Mouse (Mus musculus): ENCODE data around the gene Zeb2. TPM values are rescaled to one million over a fixed set of nuclear protein-coding genes. Genes with fewer than 3 reads are reported as not detected.

Zeb2 gene
- 49.0 and 49.5 TPM in 2 replicates for polyA plus RNA-seq (2014; fragmentation: Nextera tagmentation; extraction: Ambion mirVana)

DNA sequence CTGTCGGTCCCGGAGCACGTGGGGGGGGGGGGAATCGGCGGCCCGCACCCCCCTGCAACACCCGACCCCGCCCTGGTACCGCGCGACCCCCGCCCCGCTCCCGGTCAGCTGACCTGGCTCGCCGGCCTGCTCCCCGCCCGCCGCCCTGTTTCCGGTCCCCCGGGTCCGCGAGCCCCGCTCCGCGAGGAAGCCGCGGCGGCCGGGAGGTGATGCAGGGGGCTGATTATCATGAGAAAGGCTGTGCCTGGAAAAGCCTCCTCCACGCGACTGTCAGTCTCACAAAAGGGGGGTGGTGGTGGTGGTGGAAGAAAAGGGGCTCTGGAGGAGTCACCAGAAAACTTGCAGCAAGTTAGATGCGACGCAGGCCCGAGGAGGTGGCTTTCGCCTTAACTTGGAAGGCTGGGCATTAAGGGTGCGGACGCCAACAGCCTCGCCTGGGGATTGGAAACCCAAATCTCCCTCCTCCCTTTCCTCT is at the start of gene Zeb2:
Gene Zeb2, minus strand, starts transcription at position 309 of the 475 bp plus-strand sequence.
- Histone ChIP-seq H3K4me3 (ENCODE audit: low read depth, low read length) (peak within 1 kb of the TSS; percentile 62), H3K27me3 (replicated peaks; ENCODE audit: control insufficient read depth, insufficient read depth, low read length) (peaks cover 11% of the 10 kb centered on the region), H3K27ac (replicated peaks; ENCODE audit: low read depth, low read length) (peak within 1 kb of the TSS; percentile 91), H3K36me3 (ENCODE audit: control insufficient read depth, insufficient read depth, low read length) (no peaks in the 10 kb centered on the region), H3K9ac (ENCODE audit: low read depth, low read length) (peak within 1 kb of the TSS; percentile 69), H3K4me2 (ENCODE audit: low read depth, low read length) (peak within 1 kb of the TSS; percentile 75), H3K4me1 (ENCODE audit: control insufficient read depth, insufficient read depth, low read length) (peaks cover 3% of the 10 kb centered on the region), H3K9me3 (ENCODE audit: control insufficient read depth, low read length) (peaks cover 5% of the 10 kb centered on the region; the same call in 1 of the 2 replicates)
- ATAC-seq (ENCODE audit: low read depth) (peak; percentile 54), DNase-seq (ENCODE audit: low spot score) (peak; percentile 75)
- WGBS: 2% methylated on average over 24 of the region's 39 CpGs

- H3K27ac ChIP-seq (replicated peaks; ENCODE audit: low read depth, low read length): no peak overlapping the region
- ATAC-seq (ENCODE audit: low read depth): no peak
- no peak overlapping the region for H3K4me2 ChIP-seq (ENCODE audit: low read depth, low read length)
- H3K36me3 ChIP-seq (ENCODE audit: control insufficient read depth, insufficient read depth, low read length): no peaks in the 10 kb centered on the region
- 89% methylated on average over 5 of the region's 5 CpGs for WGBS
- DNase-seq (ENCODE audit: low spot score): no peak
- H3K9me3 ChIP-seq (ENCODE audit: control insufficient read depth, low read length): no peaks in the 10 kb centered on the region
- H3K27me3 ChIP-seq (replicated peaks; ENCODE audit: control insufficient read depth, insufficient read depth, low read length): no peaks in the 10 kb centered on the region
- no peak overlapping the region for H3K9ac ChIP-seq (ENCODE audit: low read depth, low read length)
- H3K4me3 ChIP-seq (ENCODE audit: low read depth, low read length): no peak overlapping the region
- H3K4me1 ChIP-seq (ENCODE audit: control insufficient read depth, insufficient read depth, low read length): no peaks in the 10 kb centered on the region; the same call in 1 of the 2 replicates
Observed at GRCm38 (mm10) chr2:45158785-45159184, 41.6 kb upstream of the Zeb2 start.

DNA sequence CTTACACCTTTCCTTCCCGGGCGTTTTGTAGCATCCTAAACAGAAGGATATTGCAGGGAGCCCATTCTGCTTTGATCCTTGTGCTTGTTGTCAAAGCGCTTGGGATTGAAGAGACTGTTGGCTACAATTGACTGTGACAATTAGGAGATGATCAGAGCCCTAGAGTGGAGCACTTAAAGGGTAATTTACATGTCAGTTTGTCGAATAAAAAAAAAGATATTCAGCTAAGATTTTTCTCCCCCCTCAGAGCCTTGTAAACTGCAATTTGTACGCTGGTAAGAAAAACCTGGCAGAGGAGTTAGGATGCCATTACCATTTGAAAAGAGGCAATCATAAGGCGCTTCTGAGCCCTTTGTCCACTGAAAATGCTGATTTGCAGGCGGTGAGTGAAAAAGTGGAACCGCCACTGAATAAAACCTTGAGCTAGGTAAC is 41.2 kb upstream of the Zeb2 start:
- Histone ChIP-seq H3K9me3 (ENCODE audit: control insufficient read depth, low read length) (no peaks in the 10 kb centered on the region), H3K36me3 (ENCODE audit: control insufficient read depth, insufficient read depth, low read length) (no peaks in the 10 kb centered on the region), H3K27me3 (replicated peaks; ENCODE audit: control insufficient read depth, insufficient read depth, low read length) (no peaks in the 10 kb centered on the region), H3K4me1 (ENCODE audit: control insufficient read depth, insufficient read depth, low read length) (no peaks in the 10 kb centered on the region; the same call in 1 of the 2 replicates), H3K27ac (replicated peaks; ENCODE audit: low read depth, low read length) (no peak overlapping the region), H3K9ac (ENCODE audit: low read depth, low read length) (no peak overlapping the region), H3K4me3 (ENCODE audit: low read depth, low read length) (no peak overlapping the region), H3K4me2 (ENCODE audit: low read depth, low read length) (no peak overlapping the region)
- DNase-seq (ENCODE audit: low spot score): no peak
- ATAC-seq (ENCODE audit: low read depth): no peak
- WGBS: 32% methylated on average over 8 of the region's 8 CpGs

- Histone ChIP-seq H3K27ac (replicated peaks; ENCODE audit: low read depth, low read length) (no peak overlapping the region), H3K9me3 (ENCODE audit: control insufficient read depth, low read length) (no peaks in the 10 kb centered on the region), H3K4me1 (ENCODE audit: control insufficient read depth, insufficient read depth, low read length) (no peaks in the 10 kb centered on the region; the same call in none of the 2 replicates), H3K4me2 (ENCODE audit: low read depth, low read length) (no peak overlapping the region), H3K27me3 (replicated peaks; ENCODE audit: control insufficient read depth, insufficient read depth, low read length) (no peaks in the 10 kb centered on the region), H3K4me3 (ENCODE audit: low read depth, low read length) (no peak overlapping the region), H3K9ac (ENCODE audit: low read depth, low read length) (no peak overlapping the region), H3K36me3 (ENCODE audit: control insufficient read depth, insufficient read depth, low read length) (no peaks in the 10 kb centered on the region)
- DNase-seq (ENCODE audit: low spot score): no peak
- no peak for ATAC-seq (ENCODE audit: low read depth)
- 62% methylated on average over 1 of the region's 1 CpGs for WGBS
Observed at GRCm38 (mm10) chr2:45153315-45153714, 36.1 kb upstream of the Zeb2 start.

GRCm38 (mm10) chr2:45143162-45143561 is 26.0 kb upstream of the Zeb2 start:
- no peak for DNase-seq (ENCODE audit: low spot score)
- 82% methylated on average over 1 of the region's 1 CpGs for WGBS
- no peak overlapping the region for H3K9ac ChIP-seq (ENCODE audit: low read depth, low read length)

GRCm38 (mm10) chr2:45138906-45139305 is 21.7 kb upstream of the Zeb2 start:
- no peak for DNase-seq (ENCODE audit: low spot score)
- no peak overlapping the region for H3K4me3 ChIP-seq (ENCODE audit: low read depth, low read length)
- H3K27me3 ChIP-seq (replicated peaks; ENCODE audit: control insufficient read depth, insufficient read depth, low read length): no peaks in the 10 kb centered on the region
- H3K9ac ChIP-seq (ENCODE audit: low read depth, low read length): no peak overlapping the region
- no peak for ATAC-seq (ENCODE audit: low read depth)
- H3K4me1 ChIP-seq (ENCODE audit: control insufficient read depth, insufficient read depth, low read length): no peaks in the 10 kb centered on the region
- 81% methylated on average over 6 of the region's 6 CpGs for WGBS
- no peak overlapping the region for H3K4me2 ChIP-seq (ENCODE audit: low read depth, low read length)
- no peaks in the 10 kb centered on the region for H3K36me3 ChIP-seq (ENCODE audit: control insufficient read depth, insufficient read depth, low read length)
- H3K27ac ChIP-seq (replicated peaks; ENCODE audit: low read depth, low read length): no peak overlapping the region
- no peaks in the 10 kb centered on the region for H3K9me3 ChIP-seq (ENCODE audit: control insufficient read depth, low read length)

More at GRCm38 (mm10) chr2:45143162-45143561, 26.0 kb upstream of the Zeb2 start:
- Histone ChIP-seq H3K36me3 (ENCODE audit: control insufficient read depth, insufficient read depth, low read length) (no peaks in the 10 kb centered on the region), H3K4me3 (ENCODE audit: low read depth, low read length) (no peak overlapping the region), H3K27me3 (replicated peaks; ENCODE audit: control insufficient read depth, insufficient read depth, low read length) (no peaks in the 10 kb centered on the region), H3K4me1 (ENCODE audit: control insufficient read depth, insufficient read depth, low read length) (no peaks in the 10 kb centered on the region), H3K27ac (replicated peaks; ENCODE audit: low read depth, low read length) (no peak overlapping the region), H3K9me3 (ENCODE audit: control insufficient read depth, low read length) (no peaks in the 10 kb centered on the region), H3K4me2 (ENCODE audit: low read depth, low read length) (no peak overlapping the region)
- no peak for ATAC-seq (ENCODE audit: low read depth)

- no peak overlapping the region for H3K4me3 ChIP-seq (ENCODE audit: low read depth, low read length)
- H3K36me3 ChIP-seq (ENCODE audit: control insufficient read depth, insufficient read depth, low read length): no peaks in the 10 kb centered on the region
- no peak overlapping the region for H3K9ac ChIP-seq (ENCODE audit: low read depth, low read length)
- H3K27me3 ChIP-seq (replicated peaks; ENCODE audit: control insufficient read depth, insufficient read depth, low read length): no peaks in the 10 kb centered on the region
- H3K9me3 ChIP-seq (ENCODE audit: control insufficient read depth, low read length): no peaks in the 10 kb centered on the region
- no peak overlapping the region for H3K27ac ChIP-seq (replicated peaks; ENCODE audit: low read depth, low read length)
- no peaks in the 10 kb centered on the region for H3K4me1 ChIP-seq (ENCODE audit: control insufficient read depth, insufficient read depth, low read length)
- DNase-seq (ENCODE audit: low spot score) (no peak), ATAC-seq (ENCODE audit: low read depth) (no peak)
- WGBS: 69% methylated on average over 2 of the region's 2 CpGs
- H3K4me2 ChIP-seq (ENCODE audit: low read depth, low read length): no peak overlapping the region
Observed at GRCm38 (mm10) chr2:45136783-45137182, 19.6 kb upstream of the Zeb2 start.

GRCm38 (mm10) chr2:45133225-45133624 is 16.0 kb upstream of the Zeb2 start:
- ATAC-seq (ENCODE audit: low read depth): no peak
- Histone ChIP-seq H3K4me1 (ENCODE audit: control insufficient read depth, insufficient read depth, low read length) (no peaks in the 10 kb centered on the region), H3K4me2 (ENCODE audit: low read depth, low read length) (no peak overlapping the region), H3K9me3 (ENCODE audit: control insufficient read depth, low read length) (no peaks in the 10 kb centered on the region), H3K36me3 (ENCODE audit: control insufficient read depth, insufficient read depth, low read length) (no peaks in the 10 kb centered on the region), H3K27me3 (replicated peaks; ENCODE audit: control insufficient read depth, insufficient read depth, low read length) (no peaks in the 10 kb centered on the region), H3K9ac (ENCODE audit: low read depth, low read length) (no peak overlapping the region), H3K27ac (replicated peaks; ENCODE audit: low read depth, low read length) (no peak overlapping the region), H3K4me3 (ENCODE audit: low read depth, low read length) (no peak overlapping the region)
- WGBS: 91% methylated on average over 4 of the region's 4 CpGs
- no peak for DNase-seq (ENCODE audit: low spot score)

DNA sequence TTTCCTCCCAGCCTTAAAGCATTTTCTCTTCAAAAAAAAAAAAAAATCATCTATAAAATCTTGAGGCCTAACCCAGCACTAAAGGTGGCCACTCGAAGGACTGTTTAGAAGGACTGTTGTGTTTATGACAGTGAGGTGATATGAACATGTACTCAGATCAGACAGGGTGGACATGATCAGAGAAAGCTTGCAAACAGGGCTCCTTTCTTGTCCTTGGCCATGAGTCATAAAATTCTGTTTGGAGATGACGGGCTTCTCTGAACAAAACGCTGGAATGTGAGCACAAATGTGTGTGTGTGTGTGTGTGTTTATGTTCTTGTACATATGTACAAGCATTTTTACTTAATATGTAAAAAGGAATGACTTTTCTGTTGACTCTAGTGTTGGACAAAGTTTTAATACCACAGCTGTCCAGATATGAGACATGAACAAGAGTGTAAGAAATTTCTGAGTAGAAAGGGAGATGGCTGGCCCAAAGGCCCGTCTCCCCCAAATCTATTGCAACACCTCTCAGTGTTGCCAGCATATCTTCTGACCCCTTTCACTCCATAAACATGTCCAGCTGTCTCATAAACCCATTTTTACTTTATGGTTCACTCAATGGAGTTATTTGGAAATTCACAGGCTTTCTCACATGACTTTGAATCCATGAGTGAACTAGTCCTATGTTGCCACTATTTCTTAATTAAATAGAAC is 13.4 kb upstream of the Zeb2 start:
- Histone ChIP-seq H3K4me3 (ENCODE audit: low read depth, low read length) (no peak overlapping the region), H3K4me1 (ENCODE audit: control insufficient read depth, insufficient read depth, low read length) (no peaks in the 10 kb centered on the region), H3K4me2 (ENCODE audit: low read depth, low read length) (no peak overlapping the region), H3K36me3 (ENCODE audit: control insufficient read depth, insufficient read depth, low read length) (no peaks in the 10 kb centered on the region), H3K27me3 (replicated peaks; ENCODE audit: control insufficient read depth, insufficient read depth, low read length) (no peaks in the 10 kb centered on the region), H3K27ac (replicated peaks; ENCODE audit: low read depth, low read length) (no peak overlapping the region), H3K9me3 (ENCODE audit: control insufficient read depth, low read length) (no peaks in the 10 kb centered on the region), H3K9ac (ENCODE audit: low read depth, low read length) (no peak overlapping the region)
- DNase-seq (ENCODE audit: low spot score) (no peak), ATAC-seq (ENCODE audit: low read depth) (no peak)
- 85% methylated on average over 4 of the region's 4 CpGs for WGBS
